Mouse (Mus musculus) heart, postnatal 0 days (tissue): ENCODE results near the gene Tmem164. TPM values are rescaled to one million over a fixed set of nuclear protein-coding genes. Genes with fewer than 3 reads are reported as not detected.

Experiments
- ATAC-seq: fragments of 200-750 bp; cut with Nextera tagmentation; 2 replicates; pipeline ENCODE4 v1.8.0; 2017; ENCODE audit warnings: low read depth, moderate number of reproducible peaks, moderate library complexity; ENCODE audit not compliant: insufficient read depth
- DNase-seq: peaks from one replicate; pipeline ENCODE4 v3.0.0-alpha.2; 2016; ENCODE audit warnings: low spot score
- H3K27ac ChIP-seq: fragments of 300-500 bp; sonication (generic); 2 replicates; pipeline ENCODE4 v1.5.1; 2014; ENCODE audit warnings: low read depth, mild to moderate bottlenecking
- H3K27me3 ChIP-seq: fragments of 300-500 bp; sonication (generic); 2 replicates; pipeline ENCODE4 v1.6.1; 2014; ENCODE audit warnings: low read length, mixed read lengths; ENCODE audit not compliant: control insufficient read depth, insufficient read depth
- H3K36me3 ChIP-seq: fragments of 300-500 bp; sonication (generic); replicated peaks from 2 replicates; pipeline ENCODE4 v1.6.1; 2014; ENCODE audit warnings: low read length, mixed read lengths; ENCODE audit not compliant: control insufficient read depth, insufficient read depth
- H3K4me1 ChIP-seq: fragments of 300-500 bp; sonication (generic); 2 replicates; pipeline ENCODE4 v1.6.1; 2014; ENCODE audit warnings: antibody characterized with exemption; ENCODE audit not compliant: control insufficient read depth, insufficient read depth
- H3K4me2 ChIP-seq: fragments of 300-500 bp; sonication (generic); 2 replicates; pipeline ENCODE4 v1.6.1; 2014; ENCODE audit warnings: low read depth, mild to moderate bottlenecking, low read length, moderate library complexity
- H3K4me3 ChIP-seq: fragments of 300-500 bp; sonication (generic); 2 replicates; pipeline ENCODE4 v1.5.1; 2014; ENCODE audit warnings: low read depth, low read length
- H3K9ac ChIP-seq: fragments of 300-500 bp; sonication (generic); replicated peaks from 2 replicates; pipeline ENCODE4 v1.6.1; 2014; ENCODE audit warnings: low read depth, low read length, mixed read lengths
- H3K9me3 ChIP-seq: fragments of 300-500 bp; sonication (generic); replicated peaks from 2 replicates; pipeline ENCODE4 v1.6.1; 2016; ENCODE audit warnings: low read length; ENCODE audit not compliant: control insufficient read depth
- CTCF ChIP-seq: IDR thresholded peaks from 2 replicates; pipeline ENCODE4 v1.5.1; 2016; ENCODE audit warnings: antibody characterized with exemption, control low read depth, low read depth
- EP300 ChIP-seq: IDR thresholded peaks from 2 replicates; pipeline ENCODE4 v1.6.1; 2016; ENCODE audit warnings: antibody characterized with exemption, low read depth
- WGBS: fragments of 180-500 bp; shearing (Covaris S2); extraction: QIAGEN DNeasy Blood & Tissue Kit; methylation state at CpG from one replicate; pipeline ENCODE4 v1.1.7; 2014; 5-methylcytosine and 5-hydroxymethylcytosine counted together
- polyA plus RNA-seq: library from polyadenylated mRNA; unstranded; fragments of >200 nt; fragmentation: Nextera tagmentation; extraction: Ambion mirVana; gene quantifications from 2 replicates; pipeline ENCODE4 v1.2.1, GENCODE M21; 2015
- total RNA-seq: library from RNA; depleted of rRNA; stranded (reverse); fragments of >200 nt; gene quantifications from 2 replicates; pipeline ENCODE4 v1.2.3, GENCODE M21; 2014; ENCODE audit warnings: low replicate concordance

Tmem164 gene
- total and polyA plus RNA-seq, 2 experiments from 2014 or later: 57.0 to 127 TPM

DNA sequence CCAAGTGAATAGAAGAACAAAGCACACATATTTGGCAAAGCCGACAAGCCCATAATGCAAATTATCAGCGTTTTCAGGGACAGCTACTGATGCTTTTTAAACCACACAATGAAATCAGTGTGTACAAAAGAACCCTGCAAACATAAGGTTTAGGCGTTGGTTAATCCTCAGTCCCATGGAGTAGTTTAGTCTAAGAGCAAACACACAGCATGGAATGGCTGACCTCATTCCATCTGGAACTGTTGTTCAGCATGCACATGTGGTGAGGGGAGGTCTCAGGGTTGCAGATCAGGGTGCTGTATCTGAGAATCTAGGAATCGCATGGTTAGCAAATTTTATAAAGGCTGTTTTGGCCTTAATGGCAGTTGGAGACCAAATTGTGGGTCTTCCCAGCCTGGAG lies 69.6 kb downstream of the Tmem164 start:
- no peak overlapping the region for H3K4me3 ChIP-seq
- H3K36me3 ChIP-seq: no peaks in the 10 kb centered on the region; the same call in 1 of the 2 replicates
- H3K4me2 ChIP-seq: no peak overlapping the region
- H3K4me1 ChIP-seq: no peaks in the 10 kb centered on the region
- WGBS: 60% methylated on average over 4 of the region's 4 CpGs
- no peaks in the 10 kb centered on the region for H3K9me3 ChIP-seq
- DNase-seq (no peak), ATAC-seq (no peak)
- H3K27me3 ChIP-seq: no peaks in the 10 kb centered on the region
- no peak overlapping the region for H3K27ac ChIP-seq
- no peak overlapping the region for H3K9ac ChIP-seq
- no peak for TF ChIP-seq CTCF
- TF ChIP-seq EP300: no peak

DNA sequence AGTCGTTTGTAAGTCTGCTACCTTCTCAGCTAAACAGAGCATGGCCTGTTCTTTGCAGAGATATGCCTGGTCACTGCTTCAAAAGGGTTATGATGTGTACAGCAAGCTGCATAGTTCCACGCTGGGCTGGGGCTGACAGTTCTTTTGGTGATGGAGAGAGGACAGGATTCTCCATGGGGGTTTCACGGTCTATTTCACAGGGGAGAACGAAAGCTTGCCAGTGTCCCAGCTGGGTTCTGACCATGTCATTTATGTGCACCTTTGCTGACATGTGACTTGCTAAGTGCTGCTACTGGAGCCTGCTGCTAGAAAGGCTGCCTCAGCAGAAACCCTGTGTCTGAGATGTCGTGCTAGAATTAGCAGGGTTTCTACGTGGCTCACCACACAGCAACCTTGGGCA lies 74.3 kb downstream of the Tmem164 start:
- WGBS: 64% methylated on average over 6 of the region's 6 CpGs
- H3K9me3 ChIP-seq: no peaks in the 10 kb centered on the region
- no peak overlapping the region for H3K4me3 ChIP-seq
- DNase-seq: no peak
- H3K36me3 ChIP-seq: peaks cover 5% of the 10 kb centered on the region; the same call in 1 of the 2 replicates
- no peaks in the 10 kb centered on the region for H3K27me3 ChIP-seq
- H3K9ac ChIP-seq: no peak overlapping the region
- no peak for TF ChIP-seq CTCF
- TF ChIP-seq EP300: no peak
- H3K27ac ChIP-seq: no peak overlapping the region
- ATAC-seq: no peak
- H3K4me2 ChIP-seq: no peak overlapping the region
- no peaks in the 10 kb centered on the region for H3K4me1 ChIP-seq

DNA sequence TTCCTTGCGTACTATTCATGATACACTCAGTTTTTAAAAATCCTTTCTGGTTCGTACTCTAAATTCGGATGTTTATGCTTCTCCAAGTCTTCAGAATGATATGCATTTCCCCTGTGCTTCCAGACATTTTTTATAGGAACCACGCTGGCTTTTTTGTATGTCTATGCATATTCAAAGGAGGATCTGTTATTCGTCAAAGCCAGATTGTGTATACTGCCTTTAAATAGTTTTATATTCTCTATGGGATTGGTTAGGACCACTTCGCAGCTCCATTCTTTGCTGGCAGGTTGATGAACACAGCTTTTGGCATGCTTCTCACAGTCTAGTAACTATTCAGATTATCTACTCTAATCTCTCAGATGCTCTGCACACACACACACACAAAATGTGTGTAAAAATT lies 79.2 kb downstream of the Tmem164 start:
- Histone ChIP-seq H3K36me3 (peaks cover 9% of the 10 kb centered on the region; the same call in 1 of the 2 replicates), H3K4me2 (no peak overlapping the region), H3K27ac (no peak overlapping the region), H3K9ac (no peak overlapping the region), H3K4me3 (no peak overlapping the region), H3K27me3 (no peaks in the 10 kb centered on the region), H3K9me3 (no peaks in the 10 kb centered on the region), H3K4me1 (no peaks in the 10 kb centered on the region)
- ATAC-seq (no peak), DNase-seq (no peak)
- WGBS: 76% methylated on average over 6 of the region's 6 CpGs
- no peak for TF ChIP-seq CTCF
- no peak for TF ChIP-seq EP300

DNA sequence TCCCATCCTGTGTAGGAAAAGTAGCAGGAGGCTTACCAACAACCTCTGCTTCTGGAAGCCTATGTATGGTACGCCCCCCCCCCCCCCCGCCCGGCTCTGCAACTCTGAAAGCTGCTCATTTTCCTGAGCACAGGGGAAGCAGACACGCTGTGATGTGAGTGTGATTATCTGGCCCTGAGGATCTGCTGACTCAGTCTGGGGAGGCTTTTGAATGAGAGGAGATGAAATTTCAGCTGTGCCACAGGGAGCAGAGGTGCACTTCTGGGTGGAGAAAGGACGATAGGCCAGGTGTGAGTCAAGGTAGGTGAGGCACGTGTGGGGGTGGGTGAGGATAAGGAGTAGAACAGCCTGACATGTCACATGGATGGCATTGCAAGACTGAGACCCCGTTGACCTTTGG lies 82.1 kb downstream of the Tmem164 start:
- H3K4me3 ChIP-seq: no peak overlapping the region
- no peaks in the 10 kb centered on the region for H3K4me1 ChIP-seq
- H3K9ac ChIP-seq: no peak overlapping the region
- H3K27ac ChIP-seq: no peak overlapping the region
- H3K36me3 ChIP-seq: 0 out of 2 replicates have a peak, but pooled peaks cover 9% of the 10 kb centered on the region
- ATAC-seq: no peak
- WGBS: 67% methylated on average over 7 of the region's 7 CpGs
- H3K27me3 ChIP-seq: no peaks in the 10 kb centered on the region
- H3K4me2 ChIP-seq: no peak overlapping the region
- DNase-seq: no peak
- H3K9me3 ChIP-seq: no peaks in the 10 kb centered on the region
- TF ChIP-seq CTCF (no peak), EP300 (no peak)

DNA sequence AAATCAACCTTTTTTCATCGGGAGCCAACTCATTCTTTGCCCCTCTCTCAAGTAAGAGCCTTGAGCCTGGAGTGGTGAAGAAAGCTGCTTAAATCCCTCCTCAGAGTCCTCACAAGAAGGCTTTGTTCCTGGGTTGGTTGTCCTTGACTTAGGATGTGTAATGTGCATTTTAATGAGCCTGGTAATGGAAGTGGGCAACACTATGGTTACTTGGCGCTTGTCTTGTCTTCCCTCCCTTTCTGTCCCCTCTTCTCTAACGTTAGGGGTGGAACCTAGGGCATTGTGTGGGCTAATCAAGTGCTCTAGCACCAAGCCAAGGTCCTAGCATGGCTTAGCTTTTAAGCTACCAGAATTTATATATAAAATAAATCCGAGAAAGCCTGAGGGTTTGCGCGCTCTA lies 88.5 kb downstream of the Tmem164 start:
- no peaks in the 10 kb centered on the region for H3K9me3 ChIP-seq
- no peak overlapping the region for H3K9ac ChIP-seq
- H3K4me1 ChIP-seq: no peaks in the 10 kb centered on the region
- 84% methylated on average over 6 of the region's 6 CpGs for WGBS
- H3K27ac ChIP-seq: no peak overlapping the region
- H3K4me3 ChIP-seq: no peak overlapping the region
- no peaks in the 10 kb centered on the region for H3K36me3 ChIP-seq
- H3K27me3 ChIP-seq: no peaks in the 10 kb centered on the region
- no peak overlapping the region for H3K4me2 ChIP-seq
- TF ChIP-seq CTCF (no peak), EP300 (no peak)
- no peak for DNase-seq
- no peak for ATAC-seq

GRCm38 (mm10) chrX:142773658-142774057 lies 92.5 kb downstream of the Tmem164 start:
- TF ChIP-seq CTCF (no peak), EP300 (no peak)
- Histone ChIP-seq H3K4me2 (no peak overlapping the region), H3K4me3 (no peak overlapping the region), H3K9ac (no peak overlapping the region), H3K4me1 (no peaks in the 10 kb centered on the region), H3K9me3 (no peaks in the 10 kb centered on the region), H3K36me3 (no peaks in the 10 kb centered on the region), H3K27ac (no peak overlapping the region), H3K27me3 (no peaks in the 10 kb centered on the region)
- ATAC-seq: no peak
- whole genome bisulfite sequencing: 54% methylated on average over 4 of the region's 4 CpGs
- DNase-seq: no peak
